Mouse (Mus musculus) retina, embryonic 14.5 days (tissue): ENCODE results near the gene Fsd2.
A peak's percentile ranks its signal among the peaks of the same experiment; 100 is the strongest.

Experiments used
- DNase-seq: peaks from one replicate; pipeline ENCODE4 v3.0.0-alpha.2; 2015; ENCODE audit warnings: low spot score

Gene Fsd2

GRCm38 (mm10) chr7:81571941-81572441 is 5.2 kb upstream of the Fsd2 start:
- no peak for DNase-seq

GRCm38 (mm10) chr7:81571108-81571940 is 4.6 kb upstream of the Fsd2 start, which contains the start of gene Whamm:
Whamm (plus strand) TSS chr7:81571266.
- peak; percentile 95 for DNase-seq

GRCm38 (mm10) chr7:81570752-81571107 is 4.0 kb upstream of the Fsd2 start:
- no peak for DNase-seq

- no peak for DNase-seq
These were observed 3.5 kb upstream of the Fsd2 start for GRCm38 (mm10) chr7:81570271-81570670.

- DNase-seq = no peak
These were observed 3.1 kb upstream of the Fsd2 start for GRCm38 (mm10) chr7:81569851-81570250.

GRCm38 (mm10) chr7:81567396-81567795 is 652 bp upstream of the Fsd2 start:
- no peak for DNase-seq

GRCm38 (mm10) chr7:81566332-81566731 is 412 bp downstream of the Fsd2 start:
- no peak for DNase-seq

GRCm38 (mm10) chr7:81565381-81566055 is 1.2 kb downstream of the Fsd2 start:
- peak; percentile 45 for DNase-seq

GRCm38 (mm10) chr7:81564766-81565165 is 2.0 kb downstream of the Fsd2 start:
- no peak for DNase-seq

- no peak for DNase-seq
These were observed 3.2 kb downstream of the Fsd2 start for GRCm38 (mm10) chr7:81563506-81564015.

GRCm38 (mm10) chr7:81561211-81561610 is 5.5 kb downstream of the Fsd2 start:
- no peak for DNase-seq

GRCm38 (mm10) chr7:81560101-81561049 is 6.4 kb downstream of the Fsd2 start:
- DNase-seq = no peak

- DNase-seq = no peak
These were observed 7.3 kb downstream of the Fsd2 start for GRCm38 (mm10) chr7:81559231-81559980.

GRCm38 (mm10) chr7:81557985-81558360 is 8.8 kb downstream of the Fsd2 start:
- DNase-seq = no peak

- no peak for DNase-seq
These were observed 9.3 kb downstream of the Fsd2 start for GRCm38 (mm10) chr7:81557252-81557984.

GRCm38 (mm10) chr7:81556839-81557238 is 9.9 kb downstream of the Fsd2 start:
- no peak for DNase-seq

- peak; percentile 35 for DNase-seq
These were observed 12.4 kb downstream of the Fsd2 start for GRCm38 (mm10) chr7:81554369-81554768.

- no peak for DNase-seq
These were observed 13.2 kb downstream of the Fsd2 start for GRCm38 (mm10) chr7:81553589-81553988.

GRCm38 (mm10) chr7:81548864-81549263 is 17.9 kb downstream of the Fsd2 start:
- no peak for DNase-seq

GRCm38 (mm10) chr7:81542934-81543333 is 23.8 kb downstream of the Fsd2 start:
- DNase-seq = no peak
